Mouse (Mus musculus): ENCODE measurements around the gene Psmc3. TPM values are rescaled to one million over a fixed set of nuclear protein-coding genes. Genes with fewer than 3 reads are reported as not detected.

The Psmc3 gene
- polyA plus RNA-seq, 1 experiment from 2014 or later: 373 TPM

GRCm38 (mm10) chr2:91113334-91113733, 59.5 kb downstream of the Psmc3 start:
- Histone ChIP-seq H3K4me3 (no peak overlapping the region), H3K9me3 (replicated peaks) (no peaks in the 10 kb centered on the region), H3K4me1 (peaks cover 14% of the 10 kb centered on the region), H3K27ac (no peak overlapping the region), H3K36me3 (no peaks in the 10 kb centered on the region), H3K27me3 (ENCODE audit: low read depth, poor library complexity, severe bottlenecking) (peaks cover 29% of the 10 kb centered on the region)
- DNase-seq (ENCODE audit: low spot score): no peak
- WGBS: 77% methylated on average over 10 of the region's 10 CpGs

GRCm38 (mm10) chr2:91113852-91114251, 60.0 kb downstream of the Psmc3 start:
- H3K36me3 ChIP-seq: no peaks in the 10 kb centered on the region
- 72% methylated on average over 6 of the region's 6 CpGs for whole genome bisulfite sequencing
- DNase-seq (ENCODE audit: low spot score): no peak
- H3K27me3 ChIP-seq (ENCODE audit: low read depth, poor library complexity, severe bottlenecking): peaks cover 29% of the 10 kb centered on the region
- no peak overlapping the region for H3K27ac ChIP-seq
- H3K9me3 ChIP-seq (replicated peaks): no peaks in the 10 kb centered on the region
- H3K4me3 ChIP-seq: no peak overlapping the region
- H3K4me1 ChIP-seq: peaks cover 14% of the 10 kb centered on the region

- Histone ChIP-seq H3K27ac (peak overlapping the region; percentile 70), H3K9me3 (replicated peaks) (no peaks in the 10 kb centered on the region), H3K27me3 (ENCODE audit: low read depth, poor library complexity, severe bottlenecking) (peaks cover 29% of the 10 kb centered on the region), H3K4me3 (peak overlapping the region; percentile 59), H3K36me3 (no peaks in the 10 kb centered on the region), H3K4me1 (peaks cover 14% of the 10 kb centered on the region)
- 7% methylated on average over 42 of the region's 42 CpGs for WGBS
- peak; percentile 97 for DNase-seq (ENCODE audit: low spot score)
Observed at GRCm38 (mm10) chr2:91114781-91115577, 61.2 kb downstream of the Psmc3 start.

GRCm38 (mm10) chr2:91115578-91115970, 61.8 kb downstream of the Psmc3 start:
- Histone ChIP-seq H3K9me3 (replicated peaks) (no peaks in the 10 kb centered on the region), H3K4me1 (peaks cover 14% of the 10 kb centered on the region), H3K36me3 (no peaks in the 10 kb centered on the region), H3K4me3 (peak overlapping the region; percentile 59), H3K27ac (peak overlapping the region; percentile 70), H3K27me3 (ENCODE audit: low read depth, poor library complexity, severe bottlenecking) (peaks cover 29% of the 10 kb centered on the region)
- peak; percentile 35 for DNase-seq (ENCODE audit: low spot score)
- 43% methylated on average over 12 of the region's 12 CpGs for WGBS

Other genes starting within 250 kb of the Psmc3 start
- 217 and 233 TPM in 2 replicates for gene Mtch2, start 206.9 kb upstream of the Psmc3 start, polyA plus RNA-seq (2016; fragmentation: Nextera tagmentation; extraction: Ambion mirVana)
- 3.2 and 5.5 TPM in 2 replicates for gene C1qtnf4, start 168.1 kb upstream of the Psmc3 start, polyA plus RNA-seq (2016; fragmentation: Nextera tagmentation; extraction: Ambion mirVana)
- 52.0 and 63.6 TPM in 2 replicates for gene Kbtbd4, start 149.3 kb upstream of the Psmc3 start, polyA plus RNA-seq (2016; fragmentation: Nextera tagmentation; extraction: Ambion mirVana)
- 216 and 220 TPM in 2 replicates for gene Ndufs3, start 149.2 kb upstream of the Psmc3 start, polyA plus RNA-seq (2016; fragmentation: Nextera tagmentation; extraction: Ambion mirVana)
- gene Celf1, start 113.6 kb upstream of the Psmc3 start, polyA plus RNA-seq (2016; fragmentation: Nextera tagmentation; extraction: Ambion mirVana): 139 and 150 TPM in 2 replicates
- gene Rapsn, start 18.4 kb upstream of the Psmc3 start, polyA plus RNA-seq (2016; fragmentation: Nextera tagmentation; extraction: Ambion mirVana): 0.30 and 1.4 TPM in 2 replicates
- gene Slc39a13, start 16.4 kb downstream of the Psmc3 start, polyA plus RNA-seq (2016; fragmentation: Nextera tagmentation; extraction: Ambion mirVana): 18.1 and 31.6 TPM in 2 replicates
- gene Spi1, start 28.4 kb downstream of the Psmc3 start, polyA plus RNA-seq (2016; fragmentation: Nextera tagmentation; extraction: Ambion mirVana): 2.0 and 2.6 TPM in 2 replicates
- 0.44 and 0.49 TPM in 2 replicates for gene Mybpc3, start 64.1 kb downstream of the Psmc3 start, polyA plus RNA-seq (2016; fragmentation: Nextera tagmentation; extraction: Ambion mirVana)
- gene Madd, start 129.8 kb downstream of the Psmc3 start, polyA plus RNA-seq (2016; fragmentation: Nextera tagmentation; extraction: Ambion mirVana): 8.4 and 10.9 TPM in 2 replicates
- gene Nr1h3, start 148.8 kb downstream of the Psmc3 start, polyA plus RNA-seq (2016; fragmentation: Nextera tagmentation; extraction: Ambion mirVana): 1.5 and 1.7 TPM in 2 replicates
- 23.8 and 27.3 TPM in 2 replicates for gene Acp2, start 148.9 kb downstream of the Psmc3 start, polyA plus RNA-seq (2016; fragmentation: Nextera tagmentation; extraction: Ambion mirVana)
- 10.4 and 12.7 TPM in 2 replicates for gene Ddb2, start 183.0 kb downstream of the Psmc3 start, polyA plus RNA-seq (2016; fragmentation: Nextera tagmentation; extraction: Ambion mirVana)
- gene Pacsin3, start 201.9 kb downstream of the Psmc3 start, polyA plus RNA-seq (2016; fragmentation: Nextera tagmentation; extraction: Ambion mirVana): 23.6 and 37.0 TPM in 2 replicates
- gene Arfgap2, start 211.0 kb downstream of the Psmc3 start, polyA plus RNA-seq (2016; fragmentation: Nextera tagmentation; extraction: Ambion mirVana): 101 and 113 TPM in 2 replicates

Data from limb, embryonic 10.5 days (tissue).